Mouse (Mus musculus): ENCODE data around the gene Cabp7.

The Cabp7 gene

DNA sequence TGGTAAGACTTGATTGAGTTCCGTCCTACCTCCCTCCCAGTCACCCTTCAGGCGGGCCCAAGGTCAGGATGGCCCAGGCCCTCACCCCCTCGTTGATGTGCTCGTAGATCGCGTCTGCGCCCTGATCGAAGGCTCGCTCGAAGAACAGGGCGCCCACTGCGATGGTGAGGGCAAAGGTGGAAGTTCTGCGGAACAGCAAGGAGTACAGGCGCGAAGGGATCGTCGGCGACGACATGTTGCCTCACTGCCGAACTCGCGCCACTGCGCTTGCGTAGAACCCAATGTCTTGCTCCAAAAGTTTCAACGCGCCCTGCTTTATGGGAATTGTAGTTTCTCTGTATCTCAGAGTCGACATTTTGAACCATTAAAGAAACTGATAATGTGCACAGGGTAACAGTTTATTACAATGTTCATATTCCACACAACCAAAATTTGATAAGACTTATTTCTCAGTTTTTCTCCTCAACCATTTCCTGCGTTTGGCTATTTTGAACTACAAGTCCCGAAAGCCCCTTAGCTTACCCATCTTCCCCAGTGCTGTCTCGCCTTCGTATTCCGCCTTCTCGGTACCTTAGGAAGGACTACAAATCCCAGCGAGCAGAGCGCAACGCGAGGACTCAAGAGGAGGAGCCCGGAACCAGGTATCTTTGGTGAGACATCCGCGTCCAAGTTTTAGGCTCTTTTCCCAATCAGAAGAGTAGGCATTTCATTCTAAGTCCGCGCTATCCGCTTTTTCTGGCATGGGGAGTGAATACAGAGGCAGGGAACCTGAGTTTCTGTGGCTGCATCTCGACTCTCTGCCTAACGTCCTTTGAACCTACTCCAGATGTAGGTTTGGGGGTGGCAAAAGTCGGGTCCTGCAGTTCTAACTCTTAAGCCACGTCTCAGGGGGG lies 42.3 kb downstream of the Cabp7 start, which contains the start of the genes Uqcr10 and Zmat5:
Gene Uqcr10 (minus strand): TSS at position 271 of the 893 bp plus-strand sequence.
Gene Zmat5 (plus strand): TSS at position 607 of the 893 bp plus-strand sequence.
- peak; percentile 95 for DNase-seq (ENCODE audit: low read depth, low spot score)

GRCm38 (mm10) chr11:4703688-4704071 lies 42.9 kb downstream of the Cabp7 start:
- no peak for DNase-seq (ENCODE audit: low read depth, low spot score)

DNA sequence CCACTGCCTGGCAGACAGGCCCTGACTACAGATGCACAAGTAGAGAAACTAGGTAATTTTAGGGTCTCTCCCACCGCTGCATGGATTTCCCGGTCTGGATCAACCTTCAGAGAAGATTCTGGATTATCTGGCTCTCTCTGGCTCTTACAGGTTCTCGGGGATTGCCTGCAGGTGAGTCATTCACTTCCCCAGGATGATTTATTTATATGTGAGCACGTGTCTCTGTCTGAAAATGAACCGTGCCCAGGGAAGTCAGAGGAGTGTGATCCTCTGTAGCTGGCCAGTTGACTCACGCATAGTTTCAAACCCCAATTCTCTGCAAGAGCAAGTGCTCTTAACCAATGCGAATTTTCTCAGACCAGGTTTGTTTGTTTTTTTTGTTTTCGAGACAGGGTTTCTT lies 45.9 kb downstream of the Cabp7 start:
- no peak for DNase-seq (ENCODE audit: low read depth, low spot score)

DNA sequence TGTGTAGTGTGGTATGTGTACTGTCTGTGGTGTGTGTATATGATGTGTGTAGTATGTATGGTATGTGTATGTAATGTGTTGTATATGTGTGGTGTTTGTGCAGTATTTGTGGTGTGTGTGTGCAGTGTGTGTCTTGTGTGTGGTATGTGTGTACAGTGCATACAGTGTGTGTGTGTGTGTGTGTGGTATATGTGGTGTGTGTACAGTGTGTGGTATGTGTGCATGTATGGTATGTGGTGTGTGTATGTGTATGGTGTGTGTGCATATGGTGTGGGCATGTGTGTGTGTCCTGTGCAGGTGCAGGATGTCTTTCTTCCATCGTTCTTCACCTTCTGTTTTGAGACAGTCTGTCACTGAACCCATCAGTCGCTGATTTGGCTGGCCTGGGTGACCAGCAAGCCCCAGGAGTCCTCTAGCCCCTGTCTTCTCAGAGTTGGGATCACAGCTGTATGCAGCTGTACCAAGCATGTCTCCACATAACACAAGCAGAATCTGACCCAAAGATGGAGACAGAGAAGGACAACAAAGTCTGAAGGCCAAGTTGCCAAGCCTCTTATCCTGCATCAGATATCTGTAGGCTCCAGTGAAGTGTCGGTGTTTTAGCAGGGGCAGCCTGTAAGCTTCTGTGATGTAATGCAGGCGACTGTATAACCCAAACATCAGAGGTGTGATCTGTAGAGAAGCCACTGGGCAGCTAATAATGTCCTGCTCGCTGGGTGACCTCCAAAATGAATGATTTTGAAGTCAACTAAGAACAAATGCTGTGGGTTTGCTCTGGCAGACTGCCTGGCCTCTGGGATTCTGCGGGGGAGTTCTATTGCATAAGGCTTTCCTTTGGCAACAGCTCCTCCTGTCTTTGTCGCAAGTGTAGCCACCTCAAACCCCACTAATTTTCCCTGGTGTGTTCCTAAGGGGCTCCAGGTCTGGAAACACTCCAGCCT lies 49.3 kb downstream of the Cabp7 start:
- no peak for DNase-seq (ENCODE audit: low read depth, low spot score)

- DNase-seq (ENCODE audit: low read depth, low spot score), result no peak
These were observed 54.4 kb downstream of the Cabp7 start for GRCm38 (mm10) chr11:4692162-4692561.

DNA sequence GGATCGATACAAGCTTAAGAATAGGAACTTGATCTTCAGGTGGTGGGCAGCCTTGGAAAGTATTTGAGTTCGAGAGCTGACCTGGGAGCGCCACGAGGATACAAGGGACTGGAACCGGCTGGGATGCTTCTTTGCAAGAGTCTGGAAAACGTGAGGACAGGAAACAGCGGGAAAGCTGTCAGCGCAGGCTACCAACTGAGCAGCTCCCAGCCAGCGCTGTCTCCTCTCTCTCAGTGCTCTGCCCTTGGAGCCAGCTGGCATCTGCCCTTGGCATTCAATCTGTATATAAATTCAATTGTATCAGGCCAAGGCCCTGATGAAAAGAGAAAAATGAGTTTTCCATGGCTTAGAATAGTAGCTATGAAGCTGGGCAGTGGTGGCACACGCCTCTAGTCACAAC lies 55.4 kb downstream of the Cabp7 start:
- DNase-seq (ENCODE audit: low read depth, low spot score), result no peak

DNA sequence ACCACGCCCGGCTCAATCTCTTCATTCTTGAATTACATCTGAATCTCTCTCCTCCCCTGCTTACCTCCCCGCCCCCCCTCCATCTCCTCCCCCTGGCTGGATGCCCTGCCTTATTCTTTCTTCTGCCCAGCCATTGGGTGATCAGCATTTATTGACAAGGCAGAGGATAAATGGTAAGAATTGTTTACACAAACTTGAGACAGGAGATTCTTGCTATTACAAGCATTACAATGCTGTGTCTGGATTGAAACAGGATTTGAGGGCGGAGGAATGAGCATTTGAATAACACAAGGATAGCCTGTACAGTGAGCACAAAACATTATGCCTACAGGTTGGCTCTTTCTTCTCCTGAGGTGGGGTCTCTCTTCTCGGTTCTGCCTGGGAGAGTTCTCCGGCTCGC lies 56.2 kb downstream of the Cabp7 start:
- DNase-seq (ENCODE audit: low read depth, low spot score), result no peak

- DNase-seq (ENCODE audit: low read depth, low spot score), result no peak
These were observed 57.8 kb downstream of the Cabp7 start for GRCm38 (mm10) chr11:4688632-4689380.

DNA sequence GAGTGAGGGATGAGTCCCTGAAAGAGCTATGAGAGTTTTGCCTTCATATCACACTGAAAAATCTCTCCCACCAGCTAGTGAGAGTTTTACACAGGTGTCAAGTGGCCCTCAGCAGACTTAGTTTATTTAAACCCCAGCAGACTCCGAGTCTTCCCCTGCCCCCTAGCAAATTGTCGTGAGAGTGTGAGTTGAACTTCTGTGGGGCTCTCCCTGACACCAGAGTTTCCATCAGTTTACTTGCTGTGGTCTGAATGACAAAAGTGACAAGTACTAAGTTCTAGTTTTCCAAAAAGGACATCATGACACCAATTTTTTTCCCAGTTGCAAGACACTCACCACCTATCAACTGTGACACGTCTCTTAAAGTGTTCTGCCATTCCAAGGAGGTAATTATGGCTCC lies 58.7 kb downstream of the Cabp7 start:
- no peak for DNase-seq (ENCODE audit: low read depth, low spot score)

DNA sequence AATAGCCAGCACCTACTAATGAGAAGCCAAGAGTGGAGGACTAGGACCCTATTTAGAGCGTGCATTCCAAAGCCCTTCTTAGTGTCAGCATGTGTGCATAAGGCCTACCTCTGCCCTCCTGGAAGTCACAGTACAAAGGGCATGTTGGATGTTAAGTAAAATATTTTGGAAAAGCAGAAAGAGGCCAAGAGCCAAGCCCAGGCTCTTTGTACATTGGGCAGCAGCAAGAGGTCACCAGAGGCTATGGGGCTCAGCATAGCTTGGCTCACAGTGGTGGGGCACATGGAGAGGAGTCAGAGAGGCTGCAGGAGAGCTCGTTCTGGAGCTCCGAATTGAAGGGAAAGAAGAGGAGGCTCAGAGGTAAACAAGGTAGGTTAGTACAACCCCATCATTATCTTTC lies 59.6 kb downstream of the Cabp7 start:
- DNase-seq (ENCODE audit: low read depth, low spot score), result no peak

All from CD4-positive helper T cell, adult 2 months (primary cell).